Mouse (Mus musculus): ENCODE data around the gene Gm11559. TPM values are rescaled to one million over a fixed set of nuclear protein-coding genes. Genes with fewer than 3 reads are reported as not detected.
"Not testable (repeated sequence)": the region's sequence is repeated elsewhere in the genome, so short reads cannot be mapped to it uniquely, and the experiment has no call there.

Gene Gm11559
- not detected in 2 replicates for total RNA-seq (2021)
- long read RNA-seq = 0 reads

- DNase-seq = not testable (repeated sequence)
Observed at GRCm38 (mm10) chr11:99864176-99864575, at the start of gene Gm11559. TSS of gene Gm11559 (plus strand) at chr11:99864476.

- DNase-seq = not testable (repeated sequence)
Observed at GRCm38 (mm10) chr11:99815566-99815965, 48.7 kb upstream of the Gm11559 start, which contains the start of gene Gm11564. TSS of gene Gm11564 (minus strand) at chr11:99815666.

- no peak for DNase-seq
Observed at GRCm38 (mm10) chr11:99837966-99838365, 26.3 kb upstream of the Gm11559 start, which contains the start of gene 2300003K06Rik. TSS of gene 2300003K06Rik (minus strand) at chr11:99838066.

- no peak for DNase-seq
Observed at GRCm38 (mm10) chr11:99842185-99842584, 22.1 kb upstream of the Gm11559 start.

- no peak for DNase-seq
Observed at GRCm38 (mm10) chr11:99846746-99847145, 17.5 kb upstream of the Gm11559 start.

GRCm38 (mm10) chr11:99851508-99851907 is 12.8 kb upstream of the Gm11559 start, which contains the start of gene Krtap4-16:
TSS of gene Krtap4-16 (minus strand) at chr11:99851608.
- DNase-seq = no peak

GRCm38 (mm10) chr11:99854121-99854520 is 10.2 kb upstream of the Gm11559 start:
- DNase-seq = no peak

GRCm38 (mm10) chr11:99857617-99858016 is 6.7 kb upstream of the Gm11559 start, which contains the start of gene Gm11568:
TSS of gene Gm11568 (plus strand) at chr11:99857917.
- DNase-seq = no peak

GRCm38 (mm10) chr11:99858761-99859160 is 5.5 kb upstream of the Gm11559 start:
- no peak for DNase-seq

- not testable (repeated sequence) for DNase-seq
Observed at GRCm38 (mm10) chr11:99873089-99873488, 8.8 kb downstream of the Gm11559 start, which contains the start of gene Krtap9-1. TSS of gene Krtap9-1 (plus strand) at chr11:99873389.

GRCm38 (mm10) chr11:99878887-99879286 is 14.6 kb downstream of the Gm11559 start, which contains the start of gene Gm11567:
TSS of gene Gm11567 (plus strand) at chr11:99879187.
- DNase-seq = not testable (repeated sequence)

GRCm38 (mm10) chr11:99907620-99908019 is 43.3 kb downstream of the Gm11559 start, which contains the start of gene Krtap31-1:
TSS of gene Krtap31-1 (plus strand) at chr11:99907920.
- DNase-seq = no peak

GRCm38 (mm10) chr11:99914451-99914850 is 50.2 kb downstream of the Gm11559 start, which contains the start of gene Gm11565:
TSS of gene Gm11565 (plus strand) at chr11:99914751.
- DNase-seq = no peak

Other genes starting within 250 kb of the Gm11559 start
- gene Krtap2-4, start 249.6 kb upstream of the Gm11559 start, total RNA-seq (2021) = not detected in 2 replicates
- gene Gm11562, start 244.0 kb upstream of the Gm11559 start, total RNA-seq (2021) = not detected in 2 replicates
- not detected in 2 replicates for gene Krtap4-1, start 236.2 kb upstream of the Gm11559 start, total RNA-seq (2021)
- not detected in 2 replicates for gene Krtap4-2, start 229.4 kb upstream of the Gm11559 start, total RNA-seq (2021)
- gene Krtap4-7, start 220.4 kb upstream of the Gm11559 start, total RNA-seq (2021) = not detected in 2 replicates
- not detected in 2 replicates for gene Gm11555, start 214.2 kb upstream of the Gm11559 start, total RNA-seq (2021)
- not detected in 2 replicates for gene Gm11563, start 205.5 kb upstream of the Gm11559 start, total RNA-seq (2021)
- gene Krtap4-6, start 198.5 kb upstream of the Gm11559 start, total RNA-seq (2021) = not detected in 2 replicates
- not detected in 2 replicates for gene Gm14190, start 173.7 kb upstream of the Gm11559 start, total RNA-seq (2021)
- not detected in 2 replicates for gene Gm14180, start 130.2 kb upstream of the Gm11559 start, total RNA-seq (2021)
- gene Gm11595, start 91.6 kb upstream of the Gm11559 start, total RNA-seq (2021) = not detected in 2 replicates
- not detected in 2 replicates for gene Krtap4-8, start 83.8 kb upstream of the Gm11559 start, total RNA-seq (2021)
- gene Krtap4-9, start 79.3 kb upstream of the Gm11559 start, total RNA-seq (2021) = not detected in 2 replicates
- gene Gm11596, start 71.0 kb upstream of the Gm11559 start, total RNA-seq (2021) = not detected in 2 replicates
- gene Gm11569, start 65.5 kb upstream of the Gm11559 start, total RNA-seq (2021) = not detected in 2 replicates
- gene Gm11554, start 60.0 kb upstream of the Gm11559 start, total RNA-seq (2021) = not detected in 2 replicates
- not detected in 2 replicates for gene Krtap4-13, start 54.6 kb upstream of the Gm11559 start, total RNA-seq (2021)
- gene Gm11564, start 48.8 kb upstream of the Gm11559 start, total RNA-seq (2021) = not detected in 2 replicates
- not detected in 2 replicates for gene 2300003K06Rik, start 26.4 kb upstream of the Gm11559 start, total RNA-seq (2021)
- gene Krtap4-16, start 12.9 kb upstream of the Gm11559 start, total RNA-seq (2021) = not detected in 2 replicates
- not detected in 2 replicates for gene Gm11568, start 6.6 kb upstream of the Gm11559 start, total RNA-seq (2021)
- gene Krtap9-1, start 8.9 kb downstream of the Gm11559 start, total RNA-seq (2021) = not detected in 2 replicates
- not detected in 2 replicates for gene Gm11567, start 14.7 kb downstream of the Gm11559 start, total RNA-seq (2021)
- gene Krtap31-1, start 43.4 kb downstream of the Gm11559 start, total RNA-seq (2021) = not detected in 2 replicates
- not detected in 2 replicates for gene Gm11565, start 50.3 kb downstream of the Gm11559 start, total RNA-seq (2021)
- not detected in 2 replicates for gene Krtap31-2, start 71.8 kb downstream of the Gm11559 start, total RNA-seq (2021)
- gene Krtap9-5, start 84.0 kb downstream of the Gm11559 start, total RNA-seq (2021) = not detected in 2 replicates
- not detected in 2 replicates for gene Krtap29-1, start 114.6 kb downstream of the Gm11559 start, total RNA-seq (2021)
- gene Krtap16-1, start 122.1 kb downstream of the Gm11559 start, total RNA-seq (2021) = not detected in 2 replicates
- gene Krtap17-1, start 129.5 kb downstream of the Gm11559 start, total RNA-seq (2021) = not detected in 2 replicates
- gene Krt33a, start 151.7 kb downstream of the Gm11559 start, total RNA-seq (2021) = not detected in 2 replicates
- gene Krt33b, start 165.4 kb downstream of the Gm11559 start, total RNA-seq (2021) = not detected in 2 replicates
- gene Krt34, start 177.1 kb downstream of the Gm11559 start, total RNA-seq (2021) = not detected in 2 replicates
- gene Krt31, start 186.1 kb downstream of the Gm11559 start, total RNA-seq (2021) = not detected in 2 replicates
- gene Krt32, start 223.8 kb downstream of the Gm11559 start, total RNA-seq (2021) = not detected in 2 replicates
- not detected in 2 replicates for gene Krt35, start 231.8 kb downstream of the Gm11559 start, total RNA-seq (2021)
- 0.18 TPM in 1 of 2 replicates, not detected in the other for gene Krt36, start 241.2 kb downstream of the Gm11559 start, total RNA-seq (2021)